Mouse (Mus musculus) NIH3T3 (cell line): ENCODE measurements at regions not wholly inside any gene's neighbourhood (a gene's known extent, or its start where the extent isn't known, plus 50 kb on each side); places are given as distances from the start of the nearest gene placed in this dataset.

ENCODE experiments used
- DNase-seq: peaks from one replicate; pipeline ENCODE4 v3.0.0-alpha.2; 2012; ENCODE audit warnings: low read depth

GRCm38 (mm10) chr13:84399345-84400170 is 177.5 kb downstream of the Tmem161b start:
- DNase-seq = no peak

- DNase-seq = no peak
Observed at GRCm38 (mm10) chr13:84401006-84401405, 178.9 kb downstream of the Tmem161b start.

- no peak for DNase-seq
Observed at GRCm38 (mm10) chr13:84404566-84405194, 182.6 kb downstream of the Tmem161b start.

GRCm38 (mm10) chr13:84434444-84434843 is 212.3 kb downstream of the Tmem161b start:
- DNase-seq = no peak

- no peak for DNase-seq
Observed at GRCm38 (mm10) chr13:84437586-84438443, 215.7 kb downstream of the Tmem161b start.

- no peak for DNase-seq
Observed at GRCm38 (mm10) chr13:84438444-84438766, 216.3 kb downstream of the Tmem161b start.

- DNase-seq = no peak
Observed at GRCm38 (mm10) chr13:84448514-84448913, 226.4 kb downstream of the Tmem161b start.

GRCm38 (mm10) chr13:84449001-84449551 is 227.0 kb downstream of the Tmem161b start:
- peak; percentile 1 for DNase-seq
